ENCODE assay signal across 8 mouse cellular contexts in the genomic region with DNA sequence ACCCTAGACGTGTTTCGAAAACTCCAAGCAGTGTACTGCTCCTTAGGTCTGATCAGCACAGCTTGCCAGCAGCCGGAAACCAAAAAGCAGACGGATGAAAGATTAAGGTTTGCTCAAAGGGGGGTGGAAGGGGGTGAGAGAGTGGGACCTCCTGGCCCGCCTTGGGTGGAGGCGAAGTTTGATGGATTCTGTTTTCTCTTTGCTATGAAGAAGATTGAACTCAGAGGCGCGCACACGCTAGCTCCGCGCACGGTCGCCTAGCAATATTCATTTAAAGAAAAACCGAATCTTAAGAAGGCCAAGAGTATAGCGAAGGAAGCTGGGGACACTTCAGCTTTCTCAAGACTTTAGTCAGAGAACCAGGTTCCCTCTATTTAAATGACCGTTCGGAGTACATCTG. TPM values are rescaled to one million over a fixed set of nuclear protein-coding genes. Genes with fewer than 3 reads are reported as not detected.
DNase-seq lines count a peak whose midpoint lies in the region; ATAC-seq lines count a peak whose summit lies in the region.

A gene (plus strand): TSS at position 35 of the 400 bp plus-strand sequence.

- no peaks in the 10 kb centered on the region for H3K9me3 ChIP-seq in hindbrain, embryonic 10.5 days

- H3K4me1 ChIP-seq in hindbrain, embryonic 10.5 days (replicated peaks) = peaks cover 15% of the 10 kb centered on the region

- DNase-seq in left cerebral cortex, adult 18-20 months (ENCODE audit: low spot score in 2 of 2) = peak in 1 of 2 experiments; percentile 21
- DNase-seq in left cerebral cortex, adult 11 months (ENCODE audit: low spot score) = no peak
- DNase-seq in cerebellum, adult 8-10 months = peak; percentile 34
- DNase-seq in hindbrain, embryonic 10.5 days (ENCODE audit: low spot score) = peak; percentile 41
- DNase-seq in layer of hippocampus, postnatal 14 days (ENCODE audit: low spot score in 2 of 2) = peak; percentile 18 to 21
- DNase-seq in lung, postnatal 14 days = peak; percentile 37
- DNase-seq in skeletal muscle tissue, adult 2 months (ENCODE audit: low read depth, low spot score) = peak; percentile 8

- peak within 1 kb of the TSS; percentile 80 for H3K4me3 ChIP-seq in hindbrain, embryonic 10.5 days

- peak within 1 kb of the TSS; percentile 88 for H3K27ac ChIP-seq in hindbrain, embryonic 10.5 days

- 4% methylated on average over 17 of the region's 17 CpGs for WGBS in hindbrain, embryonic 10.5 days

- H3K27me3 ChIP-seq in hindbrain, embryonic 10.5 days (ENCODE audit: insufficient read depth, poor library complexity, severe bottlenecking) = no peaks in the 10 kb centered on the region

- ATAC-seq in frontal cortex, adult (ENCODE audit: low TSS enrichment) = peak; percentile 56

- H3K36me3 ChIP-seq in hindbrain, embryonic 10.5 days = peaks cover 8% of the 10 kb centered on the region; the same call in 1 of the 2 replicates

RNA-seq across cellular contexts. Expression of the gene that starts here (rescaled TPM):
- total RNA-seq in left cerebral cortex, adult 18-20 months (2021) = 10 to 100 TPM; 14.4 TPM
- polyA plus RNA-seq in hindbrain, embryonic 10.5 days (2016; fragmentation: Nextera tagmentation; extraction: Ambion mirVana) = 19.4 and 19.7 TPM in 2 replicates
- total RNA-seq in layer of hippocampus, postnatal 14 days (2021) = 10 to 100 TPM; 16.4 to 16.7 TPM
